Mouse (Mus musculus) R1 (cell line): ENCODE results near the gene Palld.
A peak's percentile ranks its signal among the peaks of the same experiment; 100 is the strongest.

ENCODE experiments used
- DNase-seq: peaks from one replicate; pipeline ENCODE4 v3.0.0-alpha.2; 2018; ENCODE audit warnings: low read depth, low spot score

Palld gene

DNA sequence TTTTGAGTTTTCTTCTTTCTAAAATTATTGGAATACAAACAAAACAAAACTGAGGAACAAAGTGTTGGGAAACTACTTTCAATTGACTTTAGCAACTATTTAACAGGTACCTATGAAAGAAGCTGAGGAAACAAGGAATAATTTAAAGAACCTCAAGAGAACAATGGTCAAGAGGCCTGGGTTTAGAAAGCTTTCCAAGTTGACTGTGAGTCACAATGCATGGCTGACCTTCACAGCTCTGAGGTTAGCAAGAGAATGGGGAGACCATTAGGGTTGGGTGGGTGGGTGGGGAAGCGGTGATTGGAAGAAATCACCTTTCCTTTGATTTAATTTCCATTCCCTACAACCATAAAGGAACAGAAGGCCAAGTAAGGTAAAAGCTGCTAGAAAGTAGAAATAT is 35.6 kb downstream of the Palld start:
- DNase-seq: peak; percentile 78

GRCm38 (mm10) chr8:61865365-61865764 is 37.1 kb downstream of the Palld start:
- no peak for DNase-seq

DNA sequence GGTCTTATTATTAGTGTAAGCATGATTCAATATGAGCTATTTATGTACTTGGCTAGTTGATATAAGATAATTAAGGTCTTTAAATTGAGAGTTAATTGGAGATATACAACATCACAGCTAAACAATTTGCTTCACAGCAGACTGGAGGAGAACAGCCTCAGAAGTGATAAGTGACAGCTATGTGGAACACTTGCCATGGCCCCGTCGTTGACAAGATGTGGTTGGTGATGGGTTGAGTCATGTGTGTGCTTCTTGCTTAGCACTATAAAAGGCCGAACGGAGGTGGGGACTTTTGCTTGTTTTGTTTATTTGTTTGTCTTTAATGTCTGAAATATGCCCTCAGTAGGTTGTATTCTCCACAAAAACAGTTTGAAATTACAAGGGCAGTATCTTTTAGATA is 51.2 kb downstream of the Palld start:
- no peak for DNase-seq

DNA sequence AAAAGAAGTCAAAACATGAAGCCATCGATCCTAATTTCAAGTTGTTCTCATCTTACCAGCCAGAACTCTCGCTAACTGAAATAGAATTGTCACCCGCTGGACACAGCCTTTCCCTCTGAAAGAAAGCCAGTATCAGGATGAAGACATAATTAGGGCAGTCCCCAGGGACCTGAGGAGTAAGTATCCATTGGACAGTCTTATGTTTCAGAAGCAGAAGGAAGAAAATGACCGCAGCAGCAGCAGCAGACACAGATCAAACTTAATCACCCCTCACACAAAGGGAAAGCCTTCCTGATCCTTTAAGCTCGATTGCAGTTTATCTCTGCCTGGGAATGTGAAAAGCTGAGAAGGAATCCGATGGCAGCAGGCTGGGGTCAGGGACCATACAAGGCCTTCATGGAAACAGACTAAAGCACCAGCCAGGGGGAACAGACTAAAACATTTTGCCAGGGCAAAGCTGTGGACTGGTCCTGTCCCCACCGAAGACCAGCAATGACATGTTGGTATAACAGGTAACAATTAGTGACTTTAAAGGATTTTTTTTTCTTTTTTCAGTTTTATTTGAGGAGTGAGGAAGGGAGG is 53.8 kb downstream of the Palld start:
- DNase-seq: no peak

- no peak for DNase-seq
These were observed 55.0 kb downstream of the Palld start for GRCm38 (mm10) chr8:61847494-61847893.

DNA sequence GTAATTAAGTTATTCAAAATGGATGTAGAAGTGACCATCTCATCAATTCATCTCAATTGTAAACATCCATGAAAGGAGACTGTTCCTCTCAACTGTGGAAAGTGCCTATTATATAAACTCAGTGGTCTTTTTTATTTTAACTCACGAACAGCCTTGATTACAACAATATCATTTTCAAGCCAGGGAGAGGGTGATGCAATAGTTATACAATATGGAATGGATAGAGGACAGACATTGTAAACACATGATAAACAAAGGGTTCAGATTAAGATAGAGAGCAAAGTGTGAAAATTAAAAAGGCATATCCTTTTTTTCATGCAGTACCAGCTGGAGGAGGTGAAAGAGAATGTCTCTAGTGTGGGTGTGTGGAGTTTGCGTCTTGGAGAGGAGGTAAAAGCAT is 57.5 kb downstream of the Palld start:
- DNase-seq: no peak

DNA sequence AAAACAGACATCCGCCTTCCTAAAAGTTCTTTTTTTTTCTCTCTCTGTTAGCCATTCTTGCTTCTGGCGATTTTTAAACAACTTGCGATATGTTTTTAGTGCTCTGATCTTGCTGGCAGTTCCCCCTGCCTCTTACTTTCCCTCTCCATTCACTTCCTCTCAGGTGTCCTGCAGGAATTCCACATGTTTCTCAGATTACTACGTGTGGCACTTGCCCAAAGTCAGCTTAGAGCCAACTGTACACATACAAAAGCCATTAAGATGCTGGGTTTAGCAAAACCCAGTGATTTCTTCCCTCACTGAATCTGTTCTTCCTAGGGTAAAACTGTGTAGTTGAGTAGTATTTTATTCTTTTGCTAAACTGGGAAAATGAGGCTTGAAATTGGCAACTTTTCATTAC is 57.9 kb downstream of the Palld start:
- DNase-seq: no peak

DNA sequence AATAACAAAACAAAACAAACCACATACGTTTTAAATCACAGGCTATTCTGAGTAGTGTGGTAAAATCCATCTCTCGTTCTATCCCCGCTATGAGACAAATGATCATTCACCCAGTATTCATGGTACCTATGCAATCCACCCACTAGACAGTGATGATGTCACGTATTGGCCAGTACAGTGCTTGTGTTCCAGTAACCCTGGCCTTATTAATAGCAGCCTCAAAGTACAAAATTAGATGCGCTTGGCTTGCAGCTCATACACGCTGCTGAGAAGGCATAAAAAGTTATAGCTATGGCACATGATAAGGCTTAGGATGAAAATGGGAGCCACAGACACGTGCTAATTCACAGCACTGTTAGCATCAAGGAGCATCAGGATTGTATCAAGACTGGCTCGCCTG is 58.7 kb downstream of the Palld start:
- DNase-seq: no peak

DNA sequence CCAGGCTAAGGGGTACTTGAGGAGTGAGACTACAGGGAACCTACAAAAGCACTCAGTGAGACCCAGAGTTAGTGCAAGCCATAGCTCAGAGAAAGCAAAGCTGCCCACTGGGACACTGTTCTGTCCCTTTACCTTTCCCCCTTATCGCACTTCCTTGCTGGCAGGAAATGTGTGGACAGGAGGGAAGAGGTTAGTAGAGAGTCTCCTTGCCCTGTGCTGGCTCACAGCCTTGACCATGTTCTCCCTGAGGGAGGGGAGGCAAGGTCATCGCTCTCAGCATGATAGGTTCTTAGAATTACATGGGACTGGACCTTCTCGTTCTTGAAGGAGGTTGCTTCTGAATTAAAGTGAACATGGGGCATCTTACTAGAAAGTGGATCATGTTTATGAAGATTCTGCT is 69.3 kb downstream of the Palld start:
- DNase-seq: no peak

DNA sequence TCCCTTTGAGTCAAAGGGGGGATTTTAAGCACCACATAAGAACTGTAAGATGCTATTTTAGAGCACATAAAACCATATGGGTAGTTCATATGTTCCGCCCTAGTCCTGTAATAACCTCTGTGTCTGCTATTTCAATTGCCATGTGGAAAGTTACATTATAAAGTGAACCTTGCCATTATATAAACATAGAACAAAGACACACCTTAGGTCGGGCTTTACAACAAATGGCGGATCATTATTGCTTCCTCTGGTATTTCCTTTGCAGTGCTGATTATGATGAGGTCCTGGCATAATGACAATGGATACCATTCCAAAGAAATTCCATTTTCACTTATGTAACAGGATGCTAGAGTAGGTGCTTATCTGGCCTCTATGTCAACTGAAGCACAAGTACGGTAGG is 70.5 kb downstream of the Palld start:
- DNase-seq: no peak

DNA sequence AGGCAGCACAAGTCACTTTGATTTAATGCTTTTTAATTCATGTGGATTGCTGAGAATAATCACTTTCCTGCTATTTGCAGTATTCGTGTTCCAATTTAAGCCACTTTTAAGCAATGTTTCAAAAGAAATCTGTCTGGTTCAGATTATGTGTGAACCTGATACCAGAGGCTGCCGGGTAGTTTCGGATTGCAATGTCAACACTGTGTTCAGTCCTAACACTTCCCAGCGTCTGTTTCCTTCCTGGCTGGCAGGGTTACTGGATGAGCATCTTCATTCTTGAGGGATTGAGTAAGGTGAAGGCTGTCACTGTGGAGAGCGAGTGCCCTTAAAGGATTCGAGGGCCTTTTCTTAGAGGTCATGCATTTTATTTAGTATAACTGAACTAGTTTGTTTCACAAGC is 71.7 kb downstream of the Palld start:
- DNase-seq: no peak

- DNase-seq: no peak
These were observed 77.9 kb downstream of the Palld start for GRCm38 (mm10) chr8:61824563-61824962.

DNA sequence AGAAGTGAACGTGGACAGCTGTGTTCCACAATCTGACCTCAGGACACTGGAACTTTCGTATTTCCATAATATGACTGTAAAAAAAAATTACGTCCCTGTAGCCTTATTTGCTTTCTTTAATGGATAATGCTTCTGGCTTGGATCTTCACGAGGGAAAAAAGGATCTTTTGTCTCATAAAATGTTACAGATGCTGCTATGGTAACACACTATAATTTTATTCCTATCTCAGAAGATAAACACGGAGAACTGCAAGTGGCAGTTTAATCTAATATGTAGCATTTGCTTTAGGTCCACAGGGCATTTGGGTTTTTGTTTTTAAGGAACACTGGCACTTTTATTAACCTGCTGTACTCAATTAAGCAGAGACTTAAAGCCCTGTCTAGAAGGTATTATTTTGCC is 79.3 kb downstream of the Palld start:
- DNase-seq: no peak

DNA sequence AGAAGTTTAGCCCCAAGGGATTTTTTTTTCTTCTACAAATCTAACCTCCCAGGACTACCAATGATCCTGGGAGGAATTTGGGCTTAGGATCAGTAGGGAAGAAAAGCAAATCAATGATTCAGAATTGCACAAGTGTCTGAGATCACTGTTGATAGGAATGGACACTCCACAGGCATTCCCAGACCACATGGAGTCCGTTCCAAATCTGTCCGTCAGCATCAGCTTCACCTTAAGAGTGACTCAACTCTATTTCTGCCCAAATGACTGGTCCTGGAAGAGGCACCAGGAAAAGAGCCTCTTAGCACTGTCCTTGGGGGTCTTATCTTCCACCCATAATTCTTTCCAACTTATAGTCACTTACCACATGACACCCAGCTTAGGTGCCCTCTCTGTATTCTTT is 98.7 kb downstream of the Palld start:
- no peak for DNase-seq

DNA sequence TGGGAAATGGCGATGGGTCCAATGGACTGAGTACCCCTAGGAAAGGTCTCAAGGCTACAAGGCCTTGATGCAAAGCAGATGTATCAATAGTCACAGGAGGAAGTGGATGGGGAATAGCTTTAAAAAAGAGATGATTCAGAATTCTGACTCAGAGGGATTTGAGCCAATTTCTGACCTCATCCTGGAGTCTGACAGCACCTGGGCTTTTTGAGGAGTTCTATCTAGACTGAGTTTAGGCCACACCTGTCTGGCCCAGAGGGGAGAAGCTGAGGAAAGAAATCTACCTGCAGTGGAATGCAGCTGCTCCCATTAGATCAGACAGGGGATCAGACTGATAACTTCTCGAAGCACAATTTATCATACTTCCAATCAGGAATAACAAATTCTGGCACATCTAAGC is 99.7 kb downstream of the Palld start:
- no peak for DNase-seq

DNA sequence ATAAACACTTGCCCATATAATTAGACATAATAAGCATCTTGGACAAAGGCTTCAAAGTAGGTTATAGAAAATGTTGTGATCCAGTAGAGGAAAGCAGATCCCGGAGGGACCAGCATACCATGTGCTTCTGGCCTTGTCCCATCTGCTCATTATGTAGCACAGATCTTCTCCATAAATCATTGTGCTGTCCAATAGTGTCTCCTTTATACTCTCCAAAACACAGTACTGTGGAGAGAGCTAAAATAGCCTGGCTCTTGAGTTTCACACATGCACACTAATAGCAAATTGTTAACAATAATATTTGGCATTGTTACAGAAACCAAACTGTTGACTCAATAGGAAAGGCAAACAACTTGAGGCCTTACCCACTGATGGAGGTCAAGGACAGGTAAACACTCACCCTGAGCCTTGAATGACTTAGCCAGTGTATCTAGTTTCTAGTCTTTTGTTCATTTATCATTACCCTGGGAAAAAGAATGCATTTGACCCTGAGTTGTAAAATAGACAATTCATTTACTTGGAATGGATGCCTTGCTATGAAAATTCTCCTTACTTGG is 105.0 kb downstream of the Palld start:
- no peak for DNase-seq

- DNase-seq: no peak
These were observed 105.9 kb downstream of the Palld start for GRCm38 (mm10) chr8:61796537-61797050.

DNA sequence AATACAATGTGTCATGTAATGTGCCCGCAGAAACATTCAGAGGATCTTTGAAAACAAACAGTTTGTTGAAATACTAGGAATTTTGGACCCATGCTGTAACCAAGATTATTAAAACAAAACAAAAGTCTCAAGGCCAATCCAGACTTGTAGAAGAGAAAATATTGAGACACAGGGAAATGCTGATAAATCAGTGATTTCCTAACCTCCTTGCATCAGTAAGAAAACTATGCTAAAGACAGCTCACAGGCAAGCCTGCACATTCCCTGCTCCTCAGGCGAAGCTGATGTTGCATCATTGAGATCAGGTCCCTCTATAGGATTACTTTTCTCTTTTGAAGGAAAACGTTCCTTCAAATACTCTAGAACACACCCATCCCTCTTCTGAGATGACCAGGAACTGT is 112.5 kb downstream of the Palld start:
- no peak for DNase-seq

- no peak for DNase-seq
These were observed 113.2 kb downstream of the Palld start for GRCm38 (mm10) chr8:61789289-61789688.

DNA sequence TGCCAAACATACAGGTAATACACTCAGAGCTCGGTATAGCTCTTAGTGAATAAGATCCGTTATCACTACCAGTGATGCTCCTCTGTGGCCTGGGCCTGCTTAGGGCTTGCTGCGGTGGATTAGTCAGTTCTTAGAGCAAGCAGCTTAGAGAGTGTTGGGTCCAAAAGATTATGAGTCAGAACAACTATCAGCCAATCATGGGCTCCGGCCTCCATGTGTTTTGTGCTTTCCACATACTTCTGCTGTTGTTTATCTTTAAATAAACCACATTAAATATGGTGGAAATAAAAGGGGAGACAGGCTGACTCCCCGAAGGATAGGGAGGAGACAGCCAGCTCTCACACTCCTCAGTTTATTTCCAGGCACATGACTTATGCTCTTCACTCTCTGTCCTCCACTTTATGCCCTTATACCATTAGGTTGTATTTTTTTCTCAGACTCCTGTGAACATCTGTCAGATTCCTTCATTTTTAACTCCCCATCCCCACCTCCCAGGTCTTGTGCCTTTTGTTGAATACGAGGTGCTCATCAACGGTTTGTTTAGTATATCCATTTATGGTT is 119.5 kb downstream of the Palld start:
- no peak for DNase-seq

DNA sequence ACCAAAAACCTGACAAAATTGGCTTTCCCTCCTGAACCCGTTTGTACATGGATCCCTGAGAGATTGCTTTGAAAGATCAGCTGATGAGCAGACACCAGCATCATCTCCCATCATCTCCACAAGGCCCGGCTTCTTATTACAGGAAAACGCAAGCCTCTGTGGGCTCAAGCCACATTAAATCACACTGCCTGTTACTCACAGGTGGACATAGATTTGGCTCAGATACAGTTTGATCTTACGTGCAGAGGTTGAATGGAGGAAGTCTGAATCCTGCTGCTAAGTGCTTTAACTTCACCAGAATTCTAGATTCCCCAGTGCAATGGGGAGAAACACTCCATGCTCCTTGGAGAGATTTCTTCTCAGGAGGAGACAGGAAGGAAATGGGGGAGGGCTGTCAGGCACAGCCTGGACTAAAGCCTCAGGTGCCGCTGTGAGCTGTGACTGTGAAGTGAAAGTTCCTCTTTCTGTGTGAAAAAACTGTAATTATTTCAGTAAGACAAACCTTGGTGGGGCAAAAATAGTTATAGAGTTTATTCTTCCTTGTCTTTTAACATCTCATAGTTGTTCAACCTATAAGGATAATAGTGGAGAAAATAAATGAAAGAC is 121.7 kb downstream of the Palld start:
- DNase-seq: no peak

DNA sequence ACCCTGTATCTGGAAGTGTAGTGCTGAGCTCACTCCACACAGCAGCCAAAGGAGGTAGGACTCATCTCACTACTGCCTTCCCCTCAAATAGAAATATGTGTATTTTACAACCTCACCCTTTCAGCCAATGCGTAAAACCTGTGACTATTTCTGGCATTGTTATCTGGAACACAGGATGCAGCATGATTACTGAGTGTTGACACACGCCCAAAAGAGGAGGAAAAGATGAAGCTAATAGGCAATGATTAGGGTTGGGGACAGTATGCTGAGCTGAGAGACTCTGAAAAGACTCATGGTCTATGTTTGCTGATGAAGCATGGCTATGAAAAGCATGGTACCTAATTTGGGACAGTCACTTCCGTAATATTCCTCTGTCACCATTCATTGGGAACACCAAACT is 124.3 kb downstream of the Palld start:
- DNase-seq: no peak

DNA sequence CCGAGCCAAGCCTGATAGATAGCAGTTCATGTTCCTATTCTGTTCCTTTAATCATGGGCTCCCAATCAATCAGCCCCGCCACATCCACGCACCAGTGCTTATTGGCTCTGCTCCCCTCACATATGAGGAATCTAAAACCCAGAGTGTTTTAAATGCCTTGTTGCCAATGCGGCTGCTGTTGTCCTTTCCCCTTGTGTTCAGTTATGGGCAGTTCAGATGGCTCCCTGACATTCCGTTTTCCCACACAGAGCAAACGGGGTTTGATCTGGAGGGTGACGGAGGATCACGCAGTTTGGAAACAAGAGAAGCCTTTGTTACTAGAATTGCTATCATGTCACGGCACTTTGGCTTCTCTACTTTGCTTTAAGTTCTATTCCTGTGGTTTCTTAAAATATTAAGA is 125.9 kb downstream of the Palld start:
- no peak for DNase-seq
